Mouse (Mus musculus): ENCODE measurements around the gene Mab21l1.

Gene Mab21l1

DNA sequence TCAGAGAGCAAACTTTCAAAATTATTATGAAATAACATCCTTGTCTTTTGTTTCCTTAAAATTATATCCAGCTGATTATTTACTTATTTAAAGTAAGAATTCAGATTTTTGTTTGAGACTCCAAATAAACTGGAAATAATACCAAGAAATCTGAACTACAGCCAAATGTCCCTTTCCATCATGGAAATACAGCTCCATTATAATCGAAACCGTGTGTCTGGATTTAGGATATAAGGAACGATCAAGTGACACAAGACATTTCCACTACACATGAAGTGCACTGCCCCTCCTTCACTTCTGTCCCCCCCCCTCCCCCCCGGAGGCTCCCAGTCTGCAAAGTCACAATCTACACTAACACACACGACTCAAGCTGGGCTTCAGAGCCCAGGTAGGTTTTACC is 33.8 kb downstream of the Mab21l1 start:
- H3K27me3 ChIP-seq (ENCODE audit: insufficient read depth, low read length), result no peaks in the 10 kb centered on the region
- H3K4me3 ChIP-seq (replicated peaks; ENCODE audit: low read length), result no peak overlapping the region
- no peaks in the 10 kb centered on the region for H3K36me3 ChIP-seq (ENCODE audit: insufficient read depth, low read length)
- no peaks in the 10 kb centered on the region for H3K9me3 ChIP-seq (ENCODE audit: low read length)
- TF ChIP-seq NANOG (IDR thresholded peaks at IDR 0.05; ENCODE audit: borderline replicate concordance, low read length), result no peak
- no peak for TF ChIP-seq CTCF (conservative IDR thresholded peaks at IDR 0.05; ENCODE audit: low read length)
- no peak for TF ChIP-seq POU5F1 (IDR thresholded peaks at IDR 0.05; ENCODE audit: borderline replicate concordance, low read length)
- no peaks in the 10 kb centered on the region for H3K4me1 ChIP-seq (replicated peaks; ENCODE audit: low read depth, low read length)

- H3K27me3 ChIP-seq (ENCODE audit: insufficient read depth, low read length), result no peaks in the 10 kb centered on the region
- H3K4me3 ChIP-seq (replicated peaks; ENCODE audit: low read length), result no peak overlapping the region
- TF ChIP-seq NANOG (IDR thresholded peaks at IDR 0.05; ENCODE audit: borderline replicate concordance, low read length) (no peak), POU5F1 (IDR thresholded peaks at IDR 0.05; ENCODE audit: borderline replicate concordance, low read length) (no peak), CTCF (conservative IDR thresholded peaks at IDR 0.05; ENCODE audit: low read length) (no peak)
- H3K36me3 ChIP-seq (ENCODE audit: insufficient read depth, low read length), result no peaks in the 10 kb centered on the region
- H3K4me1 ChIP-seq (replicated peaks; ENCODE audit: low read depth, low read length), result no peaks in the 10 kb centered on the region
- H3K9me3 ChIP-seq (ENCODE audit: low read length), result no peaks in the 10 kb centered on the region
Measured at GRCm38 (mm10) chr3:55816638-55817375, 34.5 kb downstream of the Mab21l1 start.

DNA sequence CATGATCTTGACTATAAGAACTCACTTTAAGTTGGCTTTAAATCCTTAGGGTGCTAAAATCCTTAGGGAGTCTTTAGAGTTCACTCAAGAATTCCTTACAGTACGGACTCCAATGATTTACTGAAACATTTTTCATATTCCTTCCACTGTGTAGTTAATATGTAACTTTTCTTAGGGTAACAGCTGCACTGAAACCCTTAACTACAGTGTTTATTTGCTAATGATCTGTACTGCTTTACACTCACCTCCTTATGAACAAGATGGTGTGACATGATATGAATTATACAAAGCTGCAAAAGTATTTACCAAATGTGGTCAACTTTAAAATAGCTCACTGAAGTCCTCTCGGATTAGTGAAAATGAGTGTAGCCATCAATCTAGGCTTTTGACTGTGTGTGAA is 35.8 kb downstream of the Mab21l1 start:
- Histone ChIP-seq H3K36me3 (ENCODE audit: insufficient read depth, low read length) (no peaks in the 10 kb centered on the region), H3K4me1 (replicated peaks; ENCODE audit: low read depth, low read length) (no peaks in the 10 kb centered on the region), H3K27me3 (ENCODE audit: insufficient read depth, low read length) (no peaks in the 10 kb centered on the region), H3K9me3 (ENCODE audit: low read length) (no peaks in the 10 kb centered on the region), H3K4me3 (replicated peaks; ENCODE audit: low read length) (no peak overlapping the region)
- no peak for TF ChIP-seq CTCF (conservative IDR thresholded peaks at IDR 0.05; ENCODE audit: low read length)
- no peak for TF ChIP-seq POU5F1 (IDR thresholded peaks at IDR 0.05; ENCODE audit: borderline replicate concordance, low read length)
- no peak for TF ChIP-seq NANOG (IDR thresholded peaks at IDR 0.05; ENCODE audit: borderline replicate concordance, low read length)

- H3K9me3 ChIP-seq (ENCODE audit: low read length), result no peaks in the 10 kb centered on the region
Measured at GRCm38 (mm10) chr3:55819598-55819997, 37.3 kb downstream of the Mab21l1 start.

DNA sequence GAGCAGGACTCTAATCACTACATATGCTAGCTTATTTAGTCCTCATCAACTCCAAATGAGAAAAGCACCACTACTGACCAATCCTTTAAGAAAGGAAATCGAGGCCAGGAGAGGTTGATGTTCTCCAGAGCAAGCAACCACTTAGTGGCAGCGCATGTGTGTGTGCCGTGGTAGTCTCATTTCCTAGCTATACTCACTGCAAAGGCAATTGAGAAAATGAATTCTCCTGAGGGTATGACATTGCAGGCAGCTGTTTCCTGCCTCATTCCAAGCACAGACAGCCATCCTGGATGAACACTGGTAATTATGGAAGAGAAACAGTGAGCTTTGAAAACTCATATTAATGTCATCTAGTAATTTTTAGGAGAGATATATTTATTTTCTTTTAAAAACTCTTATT is 42.6 kb downstream of the Mab21l1 start:
- no peak for TF ChIP-seq POU5F1 (IDR thresholded peaks at IDR 0.05; ENCODE audit: borderline replicate concordance, low read length)
- no peak for TF ChIP-seq NANOG (IDR thresholded peaks at IDR 0.05; ENCODE audit: borderline replicate concordance, low read length)
- TF ChIP-seq CTCF (conservative IDR thresholded peaks at IDR 0.05; ENCODE audit: low read length), result no peak
- no peaks in the 10 kb centered on the region for H3K4me1 ChIP-seq (replicated peaks; ENCODE audit: low read depth, low read length)
- no peaks in the 10 kb centered on the region for H3K27me3 ChIP-seq (ENCODE audit: insufficient read depth, low read length)
- no peaks in the 10 kb centered on the region for H3K9me3 ChIP-seq (ENCODE audit: low read length)
- no peaks in the 10 kb centered on the region for H3K36me3 ChIP-seq (ENCODE audit: insufficient read depth, low read length)
- H3K4me3 ChIP-seq (replicated peaks; ENCODE audit: low read length), result no peak overlapping the region

More at GRCm38 (mm10) chr3:55819598-55819997, 37.3 kb downstream of the Mab21l1 start:
- no peaks in the 10 kb centered on the region for H3K27me3 ChIP-seq (ENCODE audit: insufficient read depth, low read length)
- TF ChIP-seq NANOG (IDR thresholded peaks at IDR 0.05; ENCODE audit: borderline replicate concordance, low read length) (no peak), CTCF (conservative IDR thresholded peaks at IDR 0.05; ENCODE audit: low read length) (no peak), POU5F1 (IDR thresholded peaks at IDR 0.05; ENCODE audit: borderline replicate concordance, low read length) (no peak)
- no peaks in the 10 kb centered on the region for H3K4me1 ChIP-seq (replicated peaks; ENCODE audit: low read depth, low read length)
- H3K36me3 ChIP-seq (ENCODE audit: insufficient read depth, low read length), result no peaks in the 10 kb centered on the region
- H3K4me3 ChIP-seq (replicated peaks; ENCODE audit: low read length), result no peak overlapping the region

DNA sequence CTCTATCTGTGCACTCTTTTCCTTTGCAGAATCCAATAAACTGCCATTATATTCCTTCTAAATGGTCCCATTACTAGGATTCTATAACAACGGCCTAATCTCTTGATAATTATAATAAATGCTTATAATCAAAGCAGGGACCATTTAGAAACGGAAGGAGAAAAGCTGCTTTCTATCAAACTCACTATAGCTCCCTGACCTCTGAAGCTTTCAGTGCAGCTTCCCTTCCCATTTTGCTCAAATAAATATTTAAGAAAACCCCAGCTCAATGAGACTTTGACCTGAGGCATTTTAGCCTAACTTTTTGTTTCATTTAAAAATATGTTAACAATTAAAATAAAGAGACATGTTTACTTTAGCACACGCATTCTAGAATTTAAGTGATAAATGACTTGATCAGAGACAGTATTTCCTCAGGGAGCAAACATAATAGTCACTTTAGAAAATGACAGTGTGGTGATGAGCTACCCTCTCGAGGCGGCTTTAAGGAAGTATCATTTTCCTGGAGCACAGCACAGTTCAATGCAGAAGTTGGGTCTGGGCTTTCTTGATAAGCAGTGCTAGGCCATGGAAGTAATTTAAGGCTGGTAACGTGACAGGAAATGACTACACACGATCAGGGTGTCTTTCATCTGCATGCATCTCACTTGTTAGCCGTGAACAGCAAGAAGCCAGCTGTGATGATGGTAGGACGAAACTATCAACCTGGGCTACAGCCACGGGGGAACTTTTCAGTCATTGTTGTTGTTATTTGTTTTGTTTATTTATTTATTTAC is 46.4 kb downstream of the Mab21l1 start:
- H3K4me1 ChIP-seq (replicated peaks; ENCODE audit: low read depth, low read length), result no peaks in the 10 kb centered on the region
- no peaks in the 10 kb centered on the region for H3K9me3 ChIP-seq (ENCODE audit: low read length)
- no peak for TF ChIP-seq NANOG (IDR thresholded peaks at IDR 0.05; ENCODE audit: borderline replicate concordance, low read length)
- H3K4me3 ChIP-seq (replicated peaks; ENCODE audit: low read length), result no peak overlapping the region
- H3K27me3 ChIP-seq (ENCODE audit: insufficient read depth, low read length), result no peaks in the 10 kb centered on the region
- no peaks in the 10 kb centered on the region for H3K36me3 ChIP-seq (ENCODE audit: insufficient read depth, low read length)

GRCm38 (mm10) chr3:55830226-55830625 is 47.9 kb downstream of the Mab21l1 start:
- no peaks in the 10 kb centered on the region for H3K27me3 ChIP-seq (ENCODE audit: insufficient read depth, low read length)
- no peaks in the 10 kb centered on the region for H3K36me3 ChIP-seq (ENCODE audit: insufficient read depth, low read length)
- no peaks in the 10 kb centered on the region for H3K4me1 ChIP-seq (replicated peaks; ENCODE audit: low read depth, low read length)
- no peak overlapping the region for H3K4me3 ChIP-seq (replicated peaks; ENCODE audit: low read length)
- TF ChIP-seq POU5F1 (IDR thresholded peaks at IDR 0.05; ENCODE audit: borderline replicate concordance, low read length), result no peak
- no peak for TF ChIP-seq CTCF (conservative IDR thresholded peaks at IDR 0.05; ENCODE audit: low read length)
- TF ChIP-seq NANOG (IDR thresholded peaks at IDR 0.05; ENCODE audit: borderline replicate concordance, low read length), result no peak
- H3K9me3 ChIP-seq (ENCODE audit: low read length), result no peaks in the 10 kb centered on the region

All from E14TG2a.4 (cell line).